Mouse (Mus musculus): ENCODE measurements around the gene Plscr2.

- TF ChIP-seq CTCF (IDR thresholded peaks at IDR 0.05; ENCODE audit: insufficient read depth, low read depth, low read length) (no peak), POLR2A (IDR thresholded peaks at IDR 0.05; ENCODE audit: insufficient read depth, low read depth, low read length) (no peak)
Observed at GRCm38 (mm10) chr9:92273956-92274762, 1.2 kb upstream of the Plscr2 start.
